Mouse (Mus musculus): ENCODE measurements around the gene Pgf.

DNA sequence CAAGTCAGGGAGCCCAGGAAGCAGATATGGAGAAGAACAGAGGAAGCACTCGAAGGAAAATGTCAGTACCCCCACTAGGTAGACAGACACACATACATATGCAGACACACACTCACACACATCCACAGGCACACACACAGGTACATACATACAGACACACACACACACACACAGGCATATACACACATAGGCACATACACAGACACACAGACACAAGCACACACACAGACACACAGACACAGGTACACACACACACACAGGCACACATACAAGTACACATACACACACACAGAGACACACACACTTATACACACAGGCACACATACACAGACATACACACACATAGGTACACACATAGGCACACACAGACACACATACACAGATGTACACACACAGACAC lies 22.4 kb upstream of the Pgf start:
- TF ChIP-seq CTCF (IDR thresholded peaks at IDR 0.05; ENCODE audit: low read depth) (no peak), EP300 (IDR thresholded peaks at IDR 0.05; ENCODE audit: low read depth) (no peak)

Measured in liver, postnatal 0 days (tissue).